Mouse (Mus musculus) cerebellum, adult 9-11 months (tissue): ENCODE data around the gene Tcp1.
"Not testable (repeated sequence)": the region's sequence is repeated elsewhere in the genome, so short reads cannot be mapped to it uniquely, and the experiment has no call there.

Experiments used
- DNase-seq: peaks from one replicate; pipeline ENCODE4 v3.0.0; 2022

The Tcp1 gene

DNA sequence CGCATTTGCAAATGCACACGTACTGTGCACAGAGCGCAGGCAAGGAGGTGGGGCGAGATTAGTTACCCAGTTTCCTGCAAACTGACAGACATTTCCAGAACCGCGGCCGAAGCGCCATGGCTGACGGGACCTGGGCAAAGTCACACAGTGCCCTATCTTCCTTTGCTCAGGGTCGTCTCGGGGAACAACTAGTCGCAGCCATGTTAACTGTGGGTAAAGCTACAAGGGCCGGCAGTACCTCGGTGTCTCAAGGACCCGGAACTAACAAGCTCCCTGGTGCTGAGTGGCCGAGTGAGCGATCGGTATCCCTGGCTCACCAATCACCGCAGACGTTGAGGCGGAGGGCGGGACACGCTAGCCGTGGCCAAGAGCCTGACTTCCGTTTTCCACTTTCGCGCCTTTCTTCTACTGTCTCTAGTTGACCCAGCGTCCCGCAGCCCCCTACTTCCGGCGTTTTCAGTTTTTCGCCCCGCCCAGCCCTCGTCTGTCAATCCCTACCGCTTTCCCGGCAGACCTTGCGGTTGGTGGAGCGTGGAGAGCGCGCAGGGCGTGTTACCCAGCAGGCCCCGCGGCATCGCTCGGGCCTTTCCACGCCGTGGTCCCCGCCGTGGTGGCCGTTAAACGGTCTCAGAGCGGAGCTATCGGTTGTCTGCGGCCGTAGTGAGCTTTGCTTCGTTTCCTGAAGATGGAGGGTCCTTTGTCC lies 531 bp downstream of the Tcp1 start, which contains the start of gene Mrpl18:
Mrpl18 (minus strand) TSS at position 465 of the 703 bp plus-strand sequence.
- peak; percentile 99 for DNase-seq

DNA sequence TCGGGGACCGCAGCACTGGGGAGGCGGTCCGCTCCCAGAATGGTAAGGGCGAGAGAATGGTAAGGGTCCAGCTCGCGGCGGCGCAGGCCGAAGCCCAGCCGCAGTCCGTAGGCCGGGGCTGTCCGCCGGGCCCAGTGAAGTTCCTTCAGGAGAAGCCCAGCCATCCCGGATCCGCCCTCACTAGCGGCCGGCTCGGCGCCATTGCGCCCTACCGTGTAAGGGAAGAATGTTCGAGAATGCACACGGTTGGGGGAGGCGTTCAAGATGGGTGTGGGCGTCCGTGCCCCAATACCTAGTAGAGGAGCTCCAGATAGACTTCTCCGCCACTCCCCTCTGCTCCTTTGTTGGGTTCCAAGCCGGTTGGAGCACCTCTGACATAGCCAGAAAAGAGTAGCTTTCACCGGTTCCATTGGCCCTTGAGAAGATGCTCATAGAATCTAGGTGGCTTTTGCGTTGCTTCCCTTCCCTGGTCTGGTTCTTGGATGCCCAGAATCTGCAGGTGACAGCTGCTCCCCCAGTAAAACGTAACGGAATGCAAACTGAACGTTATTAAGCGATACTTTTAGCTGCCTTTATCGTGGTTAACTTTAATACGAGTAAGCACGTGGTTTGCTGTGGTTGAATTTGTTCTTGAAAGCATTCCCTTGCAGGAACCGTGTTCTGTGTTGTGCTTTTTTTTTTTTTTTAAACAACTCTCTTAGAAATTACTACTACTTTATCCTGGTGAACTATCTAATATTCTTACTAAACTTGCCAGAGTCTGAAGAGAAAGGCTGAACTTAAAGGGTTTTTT lies 1.3 kb downstream of the Tcp1 start:
- no peak for DNase-seq

DNA sequence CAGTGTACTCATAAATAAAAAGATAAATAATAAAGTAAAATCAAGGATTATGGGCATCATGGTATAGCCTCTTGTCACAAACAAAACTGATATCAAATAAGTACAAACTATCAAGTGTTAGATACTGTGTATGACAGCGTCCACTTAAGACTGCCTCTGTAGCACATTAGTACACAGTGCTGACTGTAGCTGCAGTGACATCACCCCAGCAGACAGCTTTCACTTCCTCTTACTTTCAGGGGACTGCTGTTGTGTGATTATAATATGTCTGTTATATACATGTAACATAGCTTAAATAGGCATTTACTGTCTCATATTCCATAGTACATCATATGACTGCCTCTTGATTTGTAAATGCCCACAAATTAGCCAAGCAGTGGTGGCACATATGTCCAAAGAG lies 5.6 kb downstream of the Tcp1 start:
- no peak for DNase-seq

- DNase-seq = no peak
These were observed 9.5 kb downstream of the Tcp1 start for GRCm38 (mm10) chr17:12925001-12925400.

DNA sequence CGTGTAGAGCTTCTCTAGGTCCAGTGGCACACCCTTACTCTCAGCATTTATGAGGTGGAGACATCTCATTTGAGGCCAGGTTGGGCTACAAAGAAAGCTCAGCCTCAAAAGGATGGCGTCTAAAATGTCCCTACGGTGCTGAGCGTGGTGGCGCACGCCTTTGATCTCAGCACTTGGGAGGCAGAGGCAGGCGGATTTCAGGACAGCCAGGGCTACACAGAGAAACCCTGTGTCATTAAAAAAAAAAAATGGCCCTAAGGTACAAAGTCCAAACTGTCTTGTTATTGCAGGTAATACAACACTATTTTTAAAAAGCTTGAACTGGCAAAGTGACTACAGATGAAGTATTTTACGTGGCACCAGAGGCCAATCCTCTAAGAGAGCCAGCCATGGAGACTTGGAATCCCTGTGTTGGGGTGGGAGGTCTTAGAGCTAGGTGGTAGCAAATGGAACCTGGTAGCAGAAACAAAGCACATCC lies 10.2 kb downstream of the Tcp1 start:
- DNase-seq = no peak

GRCm38 (mm10) chr17:12931576-12931975 lies 16.1 kb downstream of the Tcp1 start:
- DNase-seq = not testable (repeated sequence)

GRCm38 (mm10) chr17:12935719-12936118 lies 20.2 kb downstream of the Tcp1 start:
- DNase-seq = no peak

DNA sequence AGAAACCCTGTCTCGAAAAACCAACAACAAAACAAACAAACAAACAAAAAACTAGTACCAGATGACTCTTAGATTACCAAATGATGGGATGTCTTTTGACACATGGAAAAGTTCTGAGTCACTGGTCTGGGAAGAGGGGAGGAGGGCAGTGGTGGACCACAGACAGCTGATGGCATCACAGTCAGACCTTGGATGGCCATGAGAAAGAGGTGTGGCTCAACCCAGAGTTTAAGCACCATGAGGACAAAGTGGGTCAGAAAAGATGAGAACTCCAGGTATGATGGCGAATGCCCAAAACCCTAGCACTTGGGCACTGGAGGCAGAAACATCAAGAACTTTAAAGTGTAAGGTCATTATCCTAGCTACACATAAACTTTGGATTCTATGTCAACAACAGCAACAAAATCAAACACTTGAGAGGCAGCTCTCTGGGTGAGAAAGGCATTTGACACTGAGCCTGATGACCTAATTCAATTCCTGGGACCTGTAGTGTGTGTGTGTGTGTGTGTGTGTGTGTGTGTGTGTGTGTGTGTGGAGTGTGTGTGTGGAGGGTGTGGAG lies 22.0 kb downstream of the Tcp1 start:
- no peak for DNase-seq

GRCm38 (mm10) chr17:12938077-12938476 lies 22.6 kb downstream of the Tcp1 start:
- DNase-seq = no peak

- not testable (repeated sequence) for DNase-seq
These were observed 24.1 kb downstream of the Tcp1 start for GRCm38 (mm10) chr17:12939377-12940148.

DNA sequence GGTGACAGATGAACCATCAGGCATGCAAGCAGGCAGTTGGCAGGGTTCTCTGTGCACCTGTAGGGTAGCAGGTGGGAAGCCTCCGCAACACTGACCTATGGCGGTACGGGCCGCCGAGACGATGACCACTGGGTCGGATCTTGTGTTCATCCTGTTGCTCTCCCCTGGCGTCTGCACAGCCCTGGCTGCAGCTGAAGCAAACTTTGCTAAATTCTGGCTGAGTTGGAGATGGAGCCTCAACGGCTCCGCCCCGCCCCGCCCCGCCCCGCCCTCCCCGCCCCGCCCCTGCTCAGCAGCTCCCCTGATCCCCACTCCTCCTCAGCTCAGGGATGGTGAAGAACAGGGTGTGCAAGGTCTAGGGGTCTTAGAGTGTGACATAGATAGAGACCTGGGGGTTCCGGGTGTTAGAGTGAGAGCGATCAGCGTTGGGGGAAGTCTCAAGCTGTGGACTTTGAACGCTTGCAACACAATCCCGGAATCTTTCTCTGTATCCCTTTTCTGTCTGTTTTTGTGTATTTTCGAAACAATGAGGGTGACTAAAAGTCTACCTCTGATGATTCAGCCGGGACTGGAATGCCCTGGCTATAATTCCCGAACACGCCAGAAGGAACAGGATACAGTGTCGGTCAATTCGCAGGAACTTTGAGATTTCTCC lies 24.8 kb downstream of the Tcp1 start, which contains the start of gene Acat3:
Acat3 (minus strand) TSS at position 450 of the 655 bp plus-strand sequence.
- DNase-seq = peak; percentile 73

GRCm38 (mm10) chr17:12941543-12942260 lies 26.2 kb downstream of the Tcp1 start:
- no peak for DNase-seq

DNA sequence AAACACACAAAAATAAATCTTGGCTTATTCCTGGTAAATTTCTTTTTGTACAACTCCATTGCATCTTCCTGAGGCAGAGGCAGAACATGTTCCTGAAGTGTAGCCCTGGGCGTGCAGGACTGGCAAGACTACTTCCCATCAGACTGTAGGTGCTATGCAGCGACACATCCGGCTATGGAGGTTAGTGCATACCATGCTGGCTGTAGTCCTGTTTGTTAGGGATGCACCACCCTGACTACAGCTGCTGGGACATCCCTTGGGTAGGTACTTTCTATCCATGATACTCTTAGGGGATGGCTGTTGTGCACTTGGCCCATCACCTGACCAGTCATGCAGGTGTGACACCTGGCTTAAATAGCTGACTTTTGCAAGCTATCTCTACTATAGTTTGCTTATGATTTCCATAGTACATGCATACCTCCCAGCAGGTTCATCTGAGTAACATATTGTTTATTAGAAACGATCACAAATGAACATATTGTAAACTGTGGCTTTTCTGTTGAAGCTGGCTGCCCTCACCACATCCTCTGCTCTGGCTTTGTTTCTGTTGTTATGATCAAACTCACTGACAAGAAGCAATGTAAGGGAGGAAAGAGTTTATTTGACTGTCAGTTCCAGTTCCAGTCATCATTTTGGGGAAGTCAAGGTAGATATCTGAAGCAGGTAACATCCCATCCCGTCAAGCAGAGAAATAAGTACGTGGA lies 27.1 kb downstream of the Tcp1 start:
- no peak for DNase-seq

DNA sequence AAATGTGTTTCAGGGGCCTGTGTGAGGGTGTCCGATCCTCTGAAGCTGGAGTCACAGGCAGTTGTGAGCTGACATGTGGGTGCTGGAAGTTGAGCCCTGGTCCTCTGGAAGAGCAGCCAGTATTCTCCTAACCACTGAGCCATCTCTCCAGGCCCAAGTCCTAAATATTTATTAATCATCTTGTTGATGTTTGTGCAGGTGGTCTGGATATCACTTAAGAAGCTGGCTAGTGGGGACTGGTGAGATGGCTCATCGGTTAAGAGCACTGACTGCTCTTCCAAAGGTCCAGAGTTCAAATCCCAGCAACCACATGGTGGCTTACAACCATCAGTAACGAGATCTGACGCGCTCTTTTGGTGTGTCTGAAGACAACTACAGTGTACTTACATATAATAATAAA lies 34.2 kb downstream of the Tcp1 start:
- DNase-seq = no peak

- DNase-seq = peak; percentile 32
These were observed 41.2 kb downstream of the Tcp1 start for GRCm38 (mm10) chr17:12956664-12957063.

DNA sequence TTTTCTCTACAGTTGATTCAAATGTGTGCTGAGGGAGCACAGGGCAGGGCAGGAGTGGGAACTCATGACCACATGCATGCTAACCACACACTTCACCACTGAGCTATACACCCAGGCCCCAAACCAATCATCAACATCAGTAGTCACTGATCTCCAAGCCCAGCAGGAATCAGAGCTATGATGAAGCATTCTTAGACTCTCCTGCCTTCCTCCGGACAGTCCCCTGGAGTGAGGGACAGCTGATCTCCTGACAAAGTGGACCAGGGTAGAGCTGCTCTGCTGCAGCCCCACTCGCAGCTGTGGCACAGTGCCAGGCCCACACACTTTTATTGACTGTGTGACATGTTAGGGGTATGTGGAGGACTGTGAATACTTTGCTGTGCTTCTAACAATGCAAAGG lies 43.9 kb downstream of the Tcp1 start:
- peak; percentile 42 for DNase-seq

DNA sequence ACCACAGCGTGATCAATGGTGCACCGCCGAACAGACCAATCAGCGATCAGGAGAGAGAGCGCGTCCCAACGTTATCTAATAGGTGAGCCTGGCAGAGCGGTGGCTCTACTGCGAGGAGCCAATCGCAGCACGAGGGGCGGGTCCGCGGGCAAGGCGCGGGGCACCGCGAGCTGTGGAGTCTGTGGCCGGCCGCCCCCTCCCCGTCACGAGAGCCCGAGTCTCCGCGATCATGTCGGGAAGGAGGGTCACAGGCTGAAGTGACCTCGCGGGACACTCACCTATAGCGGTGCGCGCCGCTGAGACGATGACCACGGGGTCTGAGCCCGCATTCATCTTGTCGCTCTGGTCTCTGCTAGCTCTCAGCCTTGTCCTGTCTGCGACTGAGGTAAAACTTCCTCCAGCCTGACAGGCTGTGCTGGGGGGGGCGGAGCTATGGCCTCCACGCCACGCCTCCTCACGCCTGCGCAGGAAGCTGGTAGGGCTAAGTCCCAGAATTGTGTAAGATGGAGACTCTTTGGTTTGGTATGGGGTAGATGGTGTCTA lies 44.9 kb downstream of the Tcp1 start, which contains the start of gene Acat2:
Acat2 (minus strand) TSS at position 417 of the 543 bp plus-strand sequence.
- peak; percentile 96 for DNase-seq

DNA sequence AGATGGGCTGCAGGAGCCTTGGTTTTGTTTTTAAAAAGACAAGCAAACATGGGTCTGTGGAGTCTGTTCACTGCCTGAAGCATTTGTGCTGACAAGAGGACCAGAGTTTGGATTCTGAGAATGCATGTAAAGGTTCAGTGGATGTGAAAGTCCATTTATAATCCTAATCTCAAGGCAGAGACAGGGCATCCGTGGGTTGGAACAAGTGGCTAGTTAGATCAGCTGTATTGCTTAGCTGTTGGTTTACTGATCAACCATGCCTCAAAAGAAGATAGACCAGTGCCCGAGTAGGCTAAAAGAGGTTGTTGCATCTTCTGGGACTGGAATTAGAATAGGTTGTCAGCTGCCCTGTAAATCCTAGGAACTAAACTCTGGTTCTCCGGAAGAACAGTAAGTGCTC lies 48.0 kb downstream of the Tcp1 start:
- DNase-seq = no peak

DNA sequence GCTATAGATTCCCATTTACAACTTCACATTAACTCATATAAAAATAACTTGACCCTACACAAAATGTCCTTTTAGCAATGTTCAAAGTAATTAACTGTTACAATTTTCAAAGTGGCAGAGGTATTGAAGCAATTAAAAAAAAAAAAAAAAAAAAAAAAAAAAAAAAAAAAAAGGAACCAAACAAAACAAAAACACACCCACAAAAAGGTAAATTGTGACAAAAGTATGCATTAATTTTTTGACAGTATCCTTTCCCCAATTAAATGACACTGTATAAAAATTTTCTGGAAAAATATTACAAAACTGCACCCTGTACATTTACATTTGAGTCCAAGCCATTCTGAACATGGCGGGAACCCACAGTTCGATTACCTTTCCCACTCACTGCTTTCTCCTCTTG lies 51.7 kb downstream of the Tcp1 start:
- DNase-seq = no peak

DNA sequence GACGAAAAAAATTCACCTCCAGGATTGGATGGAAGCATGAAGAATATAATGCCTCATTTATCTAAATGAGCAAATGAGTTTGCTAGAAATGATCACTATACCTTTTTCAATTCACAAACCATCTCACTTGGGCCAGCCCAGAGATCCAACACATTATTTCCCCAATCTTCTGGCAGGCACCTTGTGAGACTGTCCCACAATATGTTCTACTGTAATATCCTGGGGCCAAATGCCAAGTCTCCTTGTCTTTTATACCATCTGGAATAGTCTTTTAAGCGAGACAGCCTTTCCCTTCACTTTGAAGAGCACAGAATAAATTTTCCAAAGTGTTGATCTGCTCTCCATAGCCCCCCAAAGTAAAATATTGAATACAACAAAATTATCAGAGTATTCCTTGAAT lies 58.4 kb downstream of the Tcp1 start:
- DNase-seq = no peak
